Mouse (Mus musculus) adipocyte (in vitro differentiated cells): ENCODE measurements around the gene Ranbp10.

ENCODE experiments used
- DNase-seq: peaks from one replicate; pipeline ENCODE4 v3.0.0-alpha.2; 2016; ENCODE audit warnings: low spot score

Ranbp10 gene

GRCm38 (mm10) chr8:105788927-105789326 lies 38.2 kb downstream of the Ranbp10 start:
- no peak for DNase-seq

GRCm38 (mm10) chr8:105788241-105788640 lies 38.9 kb downstream of the Ranbp10 start:
- DNase-seq, result peak; percentile 51

- DNase-seq, result no peak
Observed at GRCm38 (mm10) chr8:105780298-105780697, 46.9 kb downstream of the Ranbp10 start.

- DNase-seq, result no peak
Observed at GRCm38 (mm10) chr8:105777833-105778232, 49.3 kb downstream of the Ranbp10 start.

- DNase-seq, result no peak
Observed at GRCm38 (mm10) chr8:105774498-105774897, 52.7 kb downstream of the Ranbp10 start.

GRCm38 (mm10) chr8:105773441-105773861 lies 53.7 kb downstream of the Ranbp10 start:
- DNase-seq, result peak; percentile 88

- no peak for DNase-seq
Observed at GRCm38 (mm10) chr8:105771398-105772175, 55.6 kb downstream of the Ranbp10 start.

- no peak for DNase-seq
Observed at GRCm38 (mm10) chr8:105770609-105771008, 56.5 kb downstream of the Ranbp10 start.

- DNase-seq, result peak; percentile 89
Observed at GRCm38 (mm10) chr8:105768485-105769257, 58.5 kb downstream of the Ranbp10 start.

GRCm38 (mm10) chr8:105758277-105759108 lies 68.7 kb downstream of the Ranbp10 start, which contains the start of gene Gfod2:
Gene Gfod2 (minus strand): TSS chr8:105758664.
- DNase-seq, result peak; percentile 95

GRCm38 (mm10) chr8:105757796-105758276 lies 69.3 kb downstream of the Ranbp10 start:
- peak; percentile 27 for DNase-seq

- DNase-seq, result no peak
Observed at GRCm38 (mm10) chr8:105754688-105755087, 72.5 kb downstream of the Ranbp10 start.

GRCm38 (mm10) chr8:105753916-105754315 lies 73.2 kb downstream of the Ranbp10 start:
- peak; percentile 70 for DNase-seq

- DNase-seq, result peak; percentile 97
Observed at GRCm38 (mm10) chr8:105750606-105751005, 76.5 kb downstream of the Ranbp10 start.

- peak; percentile 27 for DNase-seq
Observed at GRCm38 (mm10) chr8:105743301-105743700, 83.8 kb downstream of the Ranbp10 start.

GRCm38 (mm10) chr8:105739216-105739615 lies 87.9 kb downstream of the Ranbp10 start:
- DNase-seq, result no peak

- DNase-seq, result no peak
Observed at GRCm38 (mm10) chr8:105732186-105732585, 95.0 kb downstream of the Ranbp10 start.

- DNase-seq, result no peak
Observed at GRCm38 (mm10) chr8:105727397-105728124, 99.6 kb downstream of the Ranbp10 start.

- no peak for DNase-seq
Observed at GRCm38 (mm10) chr8:105725726-105726125, 101.4 kb downstream of the Ranbp10 start.

- no peak for DNase-seq
Observed at GRCm38 (mm10) chr8:105722861-105723260, 104.3 kb downstream of the Ranbp10 start.

GRCm38 (mm10) chr8:105719637-105720036 lies 107.5 kb downstream of the Ranbp10 start:
- no peak for DNase-seq
